Mouse (Mus musculus): ENCODE measurements around the gene D11Wsu47e.

The D11Wsu47e gene

DNA sequence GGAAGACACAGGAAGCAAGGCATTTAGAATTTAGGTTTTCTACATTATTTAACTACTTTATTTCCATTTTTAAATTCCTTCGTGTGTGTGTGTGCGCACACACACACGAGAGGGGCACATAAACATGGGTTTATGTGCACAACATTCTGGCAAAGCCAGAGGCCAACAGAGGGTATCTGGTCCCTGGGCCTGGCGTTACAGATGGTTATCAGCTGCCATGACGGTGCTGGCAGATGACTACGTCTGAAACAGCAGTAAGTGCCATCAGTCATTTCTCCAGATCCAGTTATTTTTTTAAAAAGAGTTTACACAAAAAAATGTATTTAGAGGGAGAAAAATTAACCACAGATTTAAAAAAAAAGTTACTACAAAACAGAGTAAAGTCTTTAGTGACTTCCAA lies 18.0 kb upstream of the D11Wsu47e start:
- DNase-seq (ENCODE audit: low spot score in 2 of 2) = no peak

DNA sequence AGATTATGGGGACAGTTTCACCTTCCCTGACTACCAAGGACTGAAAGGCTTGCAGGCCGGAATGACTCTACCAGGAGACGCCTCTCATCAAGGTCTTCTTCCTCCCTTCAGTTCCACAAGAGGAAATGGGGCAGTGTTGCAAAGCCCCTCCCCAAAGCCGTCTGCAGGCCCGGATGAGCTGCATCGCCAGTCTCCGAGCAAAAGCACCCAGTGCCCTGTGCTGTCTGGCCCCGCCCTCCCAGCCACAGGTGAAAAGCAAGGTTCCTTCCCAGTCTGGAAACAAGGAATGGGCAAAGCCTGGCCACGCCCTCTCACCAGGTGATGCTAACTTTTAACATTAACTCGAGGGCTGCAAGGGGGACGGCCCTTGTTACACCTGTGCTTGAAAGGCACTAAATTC lies 17.6 kb upstream of the D11Wsu47e start:
- DNase-seq (ENCODE audit: low spot score in 2 of 2) = no peak

DNA sequence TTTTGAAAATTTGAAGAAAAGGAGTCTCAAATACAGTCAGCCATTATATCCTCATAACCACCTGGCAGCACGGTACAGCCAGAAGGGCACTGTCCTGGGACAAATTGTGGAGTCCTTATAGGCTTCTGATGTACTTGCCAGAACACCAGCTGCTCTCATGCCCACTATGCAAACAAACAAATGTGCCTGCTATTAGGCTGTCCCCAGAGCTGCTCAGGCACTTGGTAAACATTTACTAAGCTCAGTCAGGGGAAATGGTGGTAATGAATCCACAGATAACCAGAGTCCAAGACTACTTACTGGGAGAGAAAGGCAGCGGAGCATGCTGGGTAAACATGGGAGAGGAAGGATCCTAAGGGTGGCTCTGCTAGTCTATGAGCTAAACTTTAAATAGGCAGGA lies 17.1 kb upstream of the D11Wsu47e start:
- DNase-seq (ENCODE audit: low spot score in 2 of 2) = no peak

DNA sequence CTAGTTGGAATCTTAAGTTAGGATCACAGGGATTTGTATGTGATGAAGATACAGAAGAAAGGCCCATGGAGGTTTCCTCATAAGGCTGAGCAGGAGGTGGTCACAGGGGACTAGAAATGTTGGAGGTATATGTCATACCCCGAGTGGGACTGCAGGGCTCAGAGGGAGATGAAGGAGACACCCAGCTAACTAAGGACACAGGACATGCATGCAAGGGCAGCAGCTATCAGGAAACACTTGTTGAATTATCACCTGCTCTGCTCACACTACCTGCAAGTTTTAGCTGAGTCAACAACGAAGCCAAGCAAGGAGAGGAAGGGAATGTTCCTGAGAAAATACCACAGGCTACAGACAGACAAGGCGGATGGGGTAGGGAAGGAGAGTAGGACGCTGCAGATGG lies 16.5 kb upstream of the D11Wsu47e start:
- DNase-seq (ENCODE audit: low spot score in 2 of 2) = no peak

DNA sequence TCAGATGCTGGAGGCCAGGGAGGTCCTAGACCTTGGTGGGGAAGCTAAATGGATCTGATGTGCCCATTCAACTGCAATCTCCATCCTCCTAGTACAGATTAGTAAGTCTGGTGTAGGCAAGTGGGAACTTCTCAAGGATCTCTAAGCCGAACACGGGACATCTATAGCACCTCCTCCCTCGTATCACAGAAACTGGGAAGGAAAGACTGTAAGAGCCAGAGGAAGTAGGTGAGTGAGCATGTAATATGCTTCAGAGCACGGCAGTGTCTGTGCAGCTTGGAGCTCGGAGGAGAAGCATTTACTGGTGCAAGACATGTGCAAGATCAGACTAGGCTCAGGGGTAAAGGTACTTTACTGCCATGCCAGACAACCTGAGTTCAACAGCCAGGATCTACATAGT lies 15.4 kb upstream of the D11Wsu47e start:
- no peak for DNase-seq (ENCODE audit: low spot score in 2 of 2)

DNA sequence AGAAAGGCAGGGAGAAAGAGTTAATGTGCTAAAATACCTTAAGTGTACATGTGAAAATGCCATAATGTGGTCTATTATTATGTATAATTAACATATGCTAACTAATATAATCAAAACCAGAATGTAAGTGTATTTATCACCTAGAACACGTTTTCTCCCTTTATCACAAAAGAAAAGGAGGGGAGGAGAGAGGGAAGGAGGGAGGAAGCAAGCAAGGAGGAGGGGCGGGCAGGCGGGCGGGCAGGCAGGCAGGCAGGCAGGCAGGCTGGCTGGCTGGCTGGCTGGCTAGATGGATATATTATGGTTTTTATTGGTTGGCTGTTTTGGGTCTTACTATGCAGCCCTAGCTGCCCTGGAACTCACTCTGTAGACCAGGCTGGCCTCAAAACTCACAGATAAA lies 14.5 kb upstream of the D11Wsu47e start:
- no peak for DNase-seq (ENCODE audit: low spot score in 2 of 2)

DNA sequence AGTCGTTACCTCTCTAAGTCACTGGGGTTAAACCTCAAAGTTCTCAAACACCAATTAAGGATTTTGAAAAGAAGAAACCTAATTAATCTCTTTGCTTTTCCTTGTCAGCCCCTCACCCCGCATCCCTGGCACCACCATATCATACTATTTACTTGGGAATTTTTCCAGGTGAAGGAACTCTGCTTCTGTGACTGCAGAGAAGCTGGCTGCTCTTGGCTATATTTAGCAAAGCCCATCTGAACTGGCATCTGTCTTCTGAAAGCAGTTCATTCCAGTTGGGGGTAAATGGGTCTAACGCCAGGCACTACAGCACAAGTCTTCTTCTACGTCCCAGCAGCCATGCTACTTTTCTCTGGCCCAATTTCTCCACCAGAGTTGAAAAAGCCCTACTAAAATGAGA lies 10.6 kb upstream of the D11Wsu47e start:
- no peak for DNase-seq (ENCODE audit: low spot score in 2 of 2)

DNA sequence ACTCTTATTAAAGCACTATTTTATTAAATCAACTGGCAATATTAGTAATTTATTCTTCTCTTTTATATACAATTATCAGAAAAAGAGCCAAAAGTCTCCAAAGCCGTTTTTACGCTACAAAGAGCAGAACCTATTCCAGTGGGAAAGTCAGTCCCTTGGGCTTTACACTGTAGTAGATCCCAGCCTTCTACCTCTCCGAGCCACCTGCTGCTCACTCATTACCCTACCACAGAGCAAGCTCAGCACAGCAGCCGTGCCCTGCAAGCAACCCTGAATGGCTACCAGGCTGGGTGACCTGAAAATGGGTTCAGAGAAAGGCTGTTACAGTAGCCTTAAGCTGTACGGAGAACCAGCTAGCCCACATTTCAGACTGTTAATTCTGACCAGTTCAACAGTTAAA lies 9.6 kb upstream of the D11Wsu47e start:
- no peak for DNase-seq (ENCODE audit: low spot score in 2 of 2)

DNA sequence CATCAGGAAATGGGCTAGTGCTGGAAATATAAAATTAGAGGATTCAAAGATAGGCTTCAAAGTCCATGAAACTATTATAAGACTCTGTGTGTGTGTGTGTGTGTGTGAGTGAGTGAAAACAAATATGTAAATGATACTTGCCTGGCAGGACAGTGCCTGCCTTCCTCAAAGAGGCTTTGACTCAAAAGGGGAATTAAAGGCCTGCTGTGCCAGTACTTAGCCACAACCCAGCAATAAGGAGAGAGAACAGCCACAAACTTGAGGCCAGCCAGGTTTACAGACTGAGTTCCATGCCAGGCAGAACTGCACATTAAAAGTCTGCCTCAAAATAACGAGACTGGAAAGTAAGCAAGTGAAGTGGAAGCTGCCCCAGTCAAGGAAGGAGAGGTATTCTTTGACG lies 7.4 kb upstream of the D11Wsu47e start:
- DNase-seq (ENCODE audit: low spot score in 2 of 2) = no peak

DNA sequence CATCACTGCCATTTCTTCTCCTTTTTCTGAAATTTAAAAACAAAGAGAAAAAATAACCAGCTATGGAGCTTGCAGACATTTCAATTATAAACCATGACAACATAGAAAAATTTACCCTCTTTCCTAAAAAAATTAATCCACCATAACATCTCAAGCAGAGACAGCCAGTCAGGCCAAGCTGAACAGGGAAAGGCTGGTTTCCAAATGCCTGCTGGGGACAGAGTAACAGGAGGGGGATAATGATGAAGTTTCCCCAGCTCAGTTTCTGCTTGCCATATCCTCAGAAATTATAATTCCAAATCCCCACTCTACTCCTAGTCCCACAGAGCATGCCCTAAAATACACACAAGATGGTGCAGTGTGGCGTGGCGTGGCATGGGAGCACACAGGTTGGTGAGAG lies 6.8 kb upstream of the D11Wsu47e start:
- no peak for DNase-seq (ENCODE audit: low spot score in 2 of 2)

DNA sequence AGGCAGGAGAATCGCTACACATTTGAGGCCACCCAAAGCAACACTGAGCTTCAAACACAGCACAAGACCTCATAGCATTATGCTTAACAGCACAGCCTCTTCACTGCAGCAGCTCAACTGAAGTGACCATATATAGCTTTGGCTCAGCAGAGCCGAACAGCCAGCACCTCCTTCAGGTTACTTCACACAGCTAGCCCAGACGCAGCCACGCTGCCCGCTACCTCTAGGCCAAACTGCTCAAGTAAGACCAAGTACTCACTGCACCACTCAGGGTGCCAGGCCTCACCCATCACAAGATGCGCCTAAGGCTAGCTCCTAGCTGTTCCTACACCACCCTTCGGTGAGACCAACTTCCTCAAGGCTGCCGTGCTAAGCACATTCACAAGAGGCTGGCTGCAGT lies 5.8 kb upstream of the D11Wsu47e start:
- DNase-seq (ENCODE audit: low spot score in 2 of 2) = no peak

DNA sequence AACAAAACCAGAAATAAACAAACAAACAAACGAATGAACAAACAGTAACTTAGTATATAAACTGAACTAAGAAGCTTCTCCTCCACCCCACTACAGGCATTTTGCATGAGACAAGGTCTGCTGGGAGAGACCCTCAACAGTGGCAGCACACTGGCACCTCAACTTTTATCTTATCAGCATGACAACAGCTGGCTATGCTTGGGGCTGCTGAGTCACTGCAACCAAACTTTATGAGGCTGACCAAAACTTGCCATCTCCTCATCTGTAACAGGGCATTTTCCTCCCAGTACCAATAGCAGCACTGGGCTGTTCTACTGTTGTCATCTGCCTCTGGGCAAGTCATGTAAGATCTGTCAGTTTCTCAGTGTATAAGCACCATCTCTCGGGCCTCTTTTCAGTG lies 3.3 kb upstream of the D11Wsu47e start:
- DNase-seq (ENCODE audit: low spot score in 2 of 2) = no peak

DNA sequence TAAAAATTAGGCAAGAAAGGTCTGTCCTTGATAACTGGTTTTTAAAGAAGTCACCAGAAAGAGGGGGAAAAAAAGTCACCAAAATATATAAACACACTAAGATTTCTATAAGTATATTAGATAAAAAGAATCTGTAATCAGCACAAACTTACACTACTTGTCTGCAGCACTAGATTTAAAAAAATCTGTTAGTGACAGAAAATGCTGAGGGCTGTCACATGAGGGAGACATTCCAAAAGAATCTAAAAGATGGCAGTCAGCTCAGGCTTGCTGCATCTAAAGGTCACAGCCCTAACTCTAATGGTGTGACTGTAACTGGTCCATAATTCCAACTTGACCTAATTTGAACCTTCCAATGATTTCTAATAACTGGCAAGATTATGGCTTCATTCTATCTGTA lies 2.2 kb upstream of the D11Wsu47e start:
- no peak for DNase-seq (ENCODE audit: low spot score in 2 of 2)

DNA sequence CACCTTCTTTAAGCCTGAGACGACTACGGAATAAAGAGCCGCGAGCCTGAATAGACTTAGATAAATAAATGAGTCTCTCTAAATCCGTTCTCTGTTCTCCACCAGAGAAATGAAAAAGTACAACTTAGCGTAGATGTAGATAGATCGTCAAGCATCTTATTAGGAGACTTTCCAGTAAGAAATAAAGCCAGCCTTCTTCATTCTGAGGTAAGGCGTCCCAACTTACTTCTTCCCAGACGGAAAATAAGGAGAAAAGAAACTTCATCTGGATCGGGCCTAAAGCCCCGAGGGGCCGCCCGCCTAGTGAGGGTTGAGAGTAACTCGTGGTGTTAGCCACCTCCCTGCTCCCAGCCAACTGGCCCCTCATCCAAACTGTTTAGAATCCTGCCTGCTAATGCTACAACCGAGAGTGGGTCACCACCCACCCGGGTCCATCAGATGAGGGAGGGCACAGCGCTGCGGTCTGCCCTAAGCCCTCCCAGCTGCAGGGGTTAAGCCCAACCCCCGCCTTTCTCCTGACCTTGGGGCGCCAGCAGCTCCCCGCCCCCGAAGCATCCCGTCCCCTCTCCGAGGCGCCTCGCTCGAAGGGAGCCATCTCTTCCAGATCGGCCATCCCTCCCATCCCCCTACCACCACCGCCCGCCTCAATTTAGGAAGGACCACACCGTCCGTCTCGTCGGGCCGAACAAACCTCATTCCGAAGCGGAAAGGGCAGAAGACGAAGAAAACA lies 1.1 kb upstream of the D11Wsu47e start:
- DNase-seq (ENCODE audit: low spot score in 2 of 2) = peak in 1 of 2 experiments; percentile 17

DNA sequence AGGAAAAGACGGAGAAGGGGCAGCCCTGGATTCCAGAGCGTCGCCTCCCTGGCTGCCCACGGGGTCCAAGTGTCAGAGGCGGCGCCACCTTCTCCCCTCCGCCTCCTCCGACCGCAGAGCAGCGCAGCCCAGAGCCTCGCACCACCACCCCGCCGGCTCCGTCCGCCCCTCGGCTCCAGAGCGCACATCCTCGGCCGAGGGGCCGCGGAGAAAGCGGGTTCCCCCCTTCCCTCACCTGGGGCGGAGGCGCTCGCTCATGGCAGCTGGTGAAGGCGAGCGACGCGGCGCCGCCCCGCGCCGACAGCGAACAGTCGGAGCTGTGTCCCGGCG lies 620 bp upstream of the D11Wsu47e start:
- peak in 1 of 2 experiments; percentile 44 for DNase-seq (ENCODE audit: low spot score in 2 of 2)

DNA sequence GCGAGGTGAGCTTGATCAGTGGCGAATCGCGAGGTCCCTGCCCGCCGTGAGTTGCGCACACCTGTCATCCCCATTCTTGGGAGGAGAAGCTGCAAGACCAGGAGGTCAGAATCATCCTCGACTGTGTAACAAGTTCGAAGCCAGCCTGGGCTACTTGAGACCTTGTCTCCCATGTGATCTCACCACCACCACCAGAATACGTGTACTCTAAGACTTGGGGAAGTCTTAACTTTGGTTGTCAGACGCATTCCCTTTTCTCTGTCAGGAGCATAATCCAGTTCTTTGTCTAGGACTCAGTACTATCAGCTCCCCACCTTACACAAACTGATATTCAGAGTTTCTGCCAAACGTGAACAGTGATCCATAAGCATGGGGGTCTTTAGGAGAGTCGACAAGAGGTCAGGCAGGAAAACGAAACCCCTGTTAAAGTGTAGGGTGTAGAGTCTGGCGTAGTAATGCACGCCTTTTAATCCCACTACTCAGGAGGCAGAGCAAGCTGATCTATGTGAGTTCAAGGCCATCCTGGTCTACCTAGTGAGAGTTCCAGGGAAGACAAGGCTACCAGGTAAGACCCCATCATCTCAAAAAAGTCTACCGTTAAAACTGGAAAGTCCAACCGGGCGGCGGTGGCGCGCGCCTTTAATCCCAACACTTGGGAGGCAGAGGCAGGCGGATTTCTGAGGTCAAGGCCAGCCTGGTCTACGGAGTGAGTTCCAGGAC lies 655 bp downstream of the D11Wsu47e start:
- DNase-seq (ENCODE audit: low spot score in 2 of 2) = no peak

DNA sequence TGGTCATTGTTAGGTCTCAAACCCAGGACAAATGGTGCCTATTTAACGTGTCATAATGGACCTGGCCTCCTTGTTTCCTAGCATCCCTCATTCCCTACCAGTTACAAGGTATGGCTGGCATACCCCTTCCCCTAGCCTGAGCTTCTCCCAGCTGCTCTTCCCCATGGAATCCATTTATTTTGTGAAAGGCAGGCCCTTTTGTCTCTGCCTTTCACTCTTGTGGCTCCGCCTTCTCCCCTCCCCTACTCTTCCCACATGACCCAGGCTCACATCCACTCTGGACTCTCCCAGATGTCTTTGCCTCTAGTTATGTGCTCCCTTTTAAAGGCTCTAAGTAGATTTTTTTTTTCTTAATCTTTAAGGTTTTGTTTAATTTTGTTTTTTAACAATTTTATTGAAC lies 2.8 kb downstream of the D11Wsu47e start:
- no peak for DNase-seq (ENCODE audit: low spot score in 2 of 2)

DNA sequence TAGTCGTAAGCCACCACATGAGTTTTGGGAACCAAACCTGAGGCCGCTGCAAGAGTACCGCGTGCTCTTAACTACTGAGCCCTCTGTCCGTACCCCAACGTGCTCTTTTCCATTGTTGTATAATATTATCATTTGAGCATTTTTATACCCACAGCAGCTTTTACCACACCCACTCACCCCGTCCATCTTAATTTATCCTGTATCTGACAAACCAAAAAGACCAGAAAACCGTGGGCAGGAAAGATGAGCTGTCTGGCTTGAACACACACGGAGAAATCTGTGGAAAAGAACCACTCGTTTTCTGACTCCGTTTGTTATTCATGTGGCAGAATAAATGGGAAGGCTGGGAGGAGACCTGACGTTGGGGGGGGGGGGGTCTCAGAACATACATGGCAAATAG lies 6.3 kb downstream of the D11Wsu47e start:
- no peak for DNase-seq (ENCODE audit: low spot score in 2 of 2)

DNA sequence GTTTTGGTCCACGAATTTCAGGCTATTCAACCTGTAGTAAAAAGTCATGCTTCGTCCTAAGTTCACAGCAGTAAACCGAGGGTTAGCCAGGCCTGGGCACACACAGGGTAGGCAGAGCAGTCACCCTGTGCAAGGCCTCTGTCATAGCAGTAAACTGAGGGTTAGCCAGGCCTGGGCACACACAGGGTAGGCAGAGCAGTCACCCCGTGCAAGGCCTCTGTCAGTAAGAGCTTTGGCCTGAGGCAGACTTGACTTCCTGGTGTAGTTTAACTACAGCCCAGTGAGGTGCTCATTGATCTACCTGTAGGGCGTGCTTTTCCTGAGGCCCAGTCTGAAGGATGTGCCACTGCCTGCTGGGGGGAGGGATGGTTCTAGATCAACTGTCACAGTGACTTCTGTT lies 7.1 kb downstream of the D11Wsu47e start:
- no peak for DNase-seq (ENCODE audit: low spot score in 2 of 2)

DNA sequence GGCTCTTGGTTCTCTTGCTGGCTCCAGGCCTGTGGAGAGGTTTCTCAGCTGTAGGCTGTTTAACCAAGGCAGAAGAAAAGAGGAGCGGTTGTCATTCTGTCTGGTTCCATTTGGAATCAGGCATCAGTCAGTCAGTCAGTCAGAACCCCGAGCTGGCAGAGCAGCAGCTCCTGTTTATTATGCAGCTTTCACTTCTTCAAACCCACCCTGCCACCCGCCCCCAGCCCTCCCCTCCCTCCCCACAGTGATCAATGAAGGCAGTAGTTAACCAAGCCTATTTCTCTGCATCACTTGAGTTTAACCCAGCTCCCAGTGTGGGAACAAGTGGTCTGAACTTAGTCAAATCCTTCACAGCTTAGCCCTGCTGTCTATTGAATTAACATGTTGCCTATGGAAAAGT lies 7.6 kb downstream of the D11Wsu47e start:
- no peak for DNase-seq (ENCODE audit: low spot score in 2 of 2)

DNA sequence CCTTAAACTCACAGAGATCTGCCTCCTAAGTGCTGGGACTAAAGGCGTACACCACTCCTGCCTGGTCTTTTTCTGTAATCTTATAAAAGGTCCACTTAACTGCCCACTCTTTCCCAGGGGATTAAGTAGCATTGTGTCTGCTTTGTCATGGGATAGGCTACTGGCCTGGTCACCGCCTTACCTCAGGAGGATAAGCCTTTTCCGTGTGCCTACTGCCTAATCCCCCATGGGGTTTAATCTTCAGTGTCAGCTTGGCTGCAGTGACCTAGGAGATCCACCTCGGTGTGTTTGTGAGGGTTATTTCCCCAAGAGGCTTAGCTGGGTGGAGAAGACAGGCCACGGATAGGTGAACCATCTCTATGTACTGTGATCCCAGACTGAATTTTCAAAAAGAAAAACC lies 13.4 kb downstream of the D11Wsu47e start:
- DNase-seq (ENCODE audit: low spot score in 2 of 2) = no peak

DNA sequence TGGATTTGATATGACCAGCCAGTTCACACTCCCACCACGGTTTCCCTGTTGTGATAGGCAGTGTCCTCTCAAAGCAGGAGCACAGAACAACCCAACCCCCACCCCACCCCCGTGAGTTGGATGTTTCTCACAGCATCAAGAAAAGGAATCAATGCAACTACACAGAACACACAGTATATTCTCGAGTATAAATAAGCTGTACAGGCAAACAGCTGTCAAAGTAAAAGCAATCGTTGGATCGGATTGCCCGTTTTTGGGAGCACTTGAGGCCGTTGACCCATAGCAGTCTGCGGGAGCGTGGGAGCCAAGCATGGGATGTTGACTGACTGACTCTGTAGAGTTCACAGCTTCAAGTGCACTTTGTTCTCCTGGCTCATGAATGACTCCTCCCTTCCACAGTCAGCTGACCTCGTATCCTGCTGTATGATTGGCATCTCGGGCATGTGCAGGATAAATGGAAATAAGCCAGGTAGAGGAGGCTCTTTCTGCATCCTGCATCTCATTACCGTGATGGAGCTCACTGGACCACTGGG lies 13.9 kb downstream of the D11Wsu47e start:
- DNase-seq (ENCODE audit: low spot score in 2 of 2) = no peak

DNA sequence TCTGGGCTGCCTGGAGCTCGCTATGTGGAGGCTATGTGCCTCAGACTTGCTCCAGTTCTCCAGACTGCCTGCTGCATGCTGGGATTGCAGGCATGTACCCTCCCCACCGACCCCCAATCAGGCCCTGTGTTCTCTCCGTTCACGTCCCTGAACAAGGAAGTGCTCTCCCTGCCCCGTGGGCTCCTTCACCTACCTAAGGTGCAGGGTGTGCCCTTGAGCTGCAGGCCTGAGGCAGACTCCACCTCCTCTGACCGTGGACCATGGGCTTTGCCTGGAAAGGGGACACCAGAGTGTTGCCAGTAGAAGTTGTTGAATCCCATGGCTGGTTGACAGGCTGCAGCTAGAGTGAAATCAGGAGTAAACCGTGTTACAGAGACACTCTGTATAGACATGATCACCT lies 15.4 kb downstream of the D11Wsu47e start:
- DNase-seq (ENCODE audit: low spot score in 2 of 2) = no peak

DNA sequence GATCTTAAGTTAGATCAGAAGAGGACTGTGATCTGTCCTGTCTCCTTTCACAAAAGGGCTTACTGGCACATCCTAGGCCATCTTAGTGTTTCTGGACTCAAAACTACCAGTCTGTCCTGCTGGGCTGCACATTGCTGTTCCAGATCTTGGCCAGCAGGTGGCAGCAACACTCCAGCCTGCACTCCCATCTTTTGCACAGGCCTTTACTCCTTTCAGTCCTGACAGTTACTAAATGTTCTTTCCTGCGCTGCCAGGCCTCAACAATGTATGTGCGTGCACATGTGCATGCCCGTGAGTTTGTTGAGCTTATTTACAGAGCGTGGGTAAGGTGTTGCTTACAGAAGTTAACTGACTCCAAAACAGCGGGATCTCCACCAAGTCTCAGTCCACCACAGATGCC lies 19.5 kb downstream of the D11Wsu47e start:
- peak; percentile 64 to 70 for DNase-seq (ENCODE audit: low spot score in 2 of 2)
